Mouse (Mus musculus) v-Abl transformed pro-B cells (cell line): Measurements from ENCODE around the gene Thoc3.

Source experiments
- in situ Hi-C, 2 experiments: fragments of 400-800 bp; cut with MboI; formaldehyde crosslinking; loops; one replicate each; pipeline ENCODE4 v1.15.1; 2025; ENCODE audit not compliant: unreplicated experiment in 2 of 2

Gene Thoc3

GRCm38 (mm10) chr13:54447496-54448224 is 21.0 kb downstream of the Thoc3 start:
- in situ Hi-C loops, result loop anchor here in 1 of 2 experiments (5.0 kb wide), 3 partner anchors 80 to 335 kb away; no protein-coding TSS in a partner anchor

GRCm38 (mm10) chr13:54446686-54447495 is 21.8 kb downstream of the Thoc3 start:
- in situ Hi-C loops, result loop anchor here in 1 of 2 experiments (5.0 kb wide), 3 partner anchors 80 to 335 kb away; no protein-coding TSS in a partner anchor

- in situ Hi-C loops, result loop anchor here in 1 of 2 experiments (5.0 kb wide), 1 partner anchor 76 kb away; no protein-coding TSS in a partner anchor
Observed at GRCm38 (mm10) chr13:54443693-54444092, 25.0 kb downstream of the Thoc3 start.

GRCm38 (mm10) chr13:54439912-54440311 is 28.7 kb downstream of the Thoc3 start:
- in situ Hi-C loops, result loop anchor here in 1 of 2 experiments (5.0 kb wide), 1 partner anchor 73 kb away; no protein-coding TSS in a partner anchor

- in situ Hi-C loops, result no loop called here
Observed at GRCm38 (mm10) chr13:54438814-54439213, 29.8 kb downstream of the Thoc3 start.

- in situ Hi-C loops, result no loop called here
Observed at GRCm38 (mm10) chr13:54437083-54437482, 31.6 kb downstream of the Thoc3 start.

GRCm38 (mm10) chr13:54436666-54437065 is 32.0 kb downstream of the Thoc3 start:
- in situ Hi-C loops, result no loop called here

- in situ Hi-C loops, result no loop called here
Observed at GRCm38 (mm10) chr13:54431161-54431560, 37.5 kb downstream of the Thoc3 start.

- in situ Hi-C loops, result no loop called here
Observed at GRCm38 (mm10) chr13:54430051-54430450, 38.6 kb downstream of the Thoc3 start.

GRCm38 (mm10) chr13:54428771-54429170 is 39.9 kb downstream of the Thoc3 start:
- in situ Hi-C loops, result loop anchor here in 1 of 2 experiments (5.0 kb wide), 1 partner anchor 56 kb away; the partner anchor contains the start of gene Cplx2

- in situ Hi-C loops, result loop anchor here in 1 of 2 experiments (5.0 kb wide), 1 partner anchor 55 kb away; the partner anchor contains the start of gene Cplx2
Observed at GRCm38 (mm10) chr13:54426781-54427655, 41.6 kb downstream of the Thoc3 start.

- in situ Hi-C loops, result loop anchor here in 1 of 2 experiments (5.0 kb wide), 1 partner anchor 53 kb away; the partner anchor contains the start of gene Cplx2
Observed at GRCm38 (mm10) chr13:54425269-54425668, 43.4 kb downstream of the Thoc3 start.

GRCm38 (mm10) chr13:54420226-54420625 is 48.4 kb downstream of the Thoc3 start:
- in situ Hi-C loops, result no loop called here

GRCm38 (mm10) chr13:54418781-54419327 is 49.8 kb downstream of the Thoc3 start:
- in situ Hi-C loops, result no loop called here

GRCm38 (mm10) chr13:54415059-54415458 is 53.6 kb downstream of the Thoc3 start:
- in situ Hi-C loops, result no loop called here

- in situ Hi-C loops, result no loop called here
Observed at GRCm38 (mm10) chr13:54412721-54413120, 55.9 kb downstream of the Thoc3 start.

GRCm38 (mm10) chr13:54412236-54412635 is 56.4 kb downstream of the Thoc3 start:
- in situ Hi-C loops, result no loop called here

GRCm38 (mm10) chr13:54411656-54412055 is 57.0 kb downstream of the Thoc3 start:
- in situ Hi-C loops, result no loop called here
